Comparison of ENCODE assay signal across 26 mouse cellular contexts in the genomic region with DNA sequence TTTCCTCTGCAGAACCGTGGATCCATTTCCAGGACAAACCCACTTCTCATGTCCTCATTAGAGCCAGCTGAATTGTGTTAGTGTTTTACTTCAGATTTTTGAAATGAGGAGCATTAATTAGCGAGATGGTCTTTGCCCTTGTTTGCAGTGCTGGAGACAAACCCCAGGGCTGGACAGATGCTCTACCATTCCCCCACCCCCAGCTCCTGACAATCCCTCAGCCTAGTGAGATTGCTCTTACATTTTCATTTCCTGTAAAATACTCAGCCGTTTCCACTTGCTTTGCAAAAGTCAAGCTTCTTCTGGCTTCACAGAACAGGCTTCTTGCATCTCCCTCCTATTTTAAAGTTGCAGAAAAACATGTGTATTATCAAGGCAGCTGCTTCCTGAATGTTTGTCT.
DNase-seq lines count a peak whose midpoint lies in the region; ATAC-seq and TF ChIP-seq lines count a peak whose summit lies in the region.
"Had no signal": no experiment of that assay in that cellular context is flagged by ENCODE, and none has a peak within 500 bp of the region (broad histone marks: within the 10 kb centered on the region; RNA-seq: fewer than 3 reads in every experiment).

No protein-coding gene starts in this region.

- H3K36me3 ChIP-seq in intestine, embryonic 14.5 days (ENCODE audit: control insufficient read depth, insufficient read depth, low read length): no peaks in the 10 kb centered on the region
- no peaks in the 10 kb centered on the region for H3K36me3 ChIP-seq in intestine, postnatal 0 days (ENCODE audit: control insufficient read depth, insufficient read depth)
- no peaks in the 10 kb centered on the region for H3K36me3 ChIP-seq in stomach, embryonic 14.5 days (ENCODE audit: control insufficient read depth, insufficient read depth, low read length)
- no peaks in the 10 kb centered on the region for H3K36me3 ChIP-seq in stomach, postnatal 0 days (ENCODE audit: control insufficient read depth, insufficient read depth, low read length)
- H3K36me3 ChIP-seq: forebrain, embryonic 10.5 days; G1E; heart, embryonic 15.5 days; liver, embryonic 15.5 days; midbrain, embryonic 12.5 days had no signal

- H3K4me3 ChIP-seq in intestine, embryonic 14.5 days (ENCODE audit: low read depth, low read length): no peak overlapping the region
- H3K4me3 ChIP-seq in intestine, postnatal 0 days (ENCODE audit: low read depth, low read length): no peak overlapping the region
- H3K4me3 ChIP-seq in stomach, embryonic 14.5 days (ENCODE audit: low read depth, low read length): no peak overlapping the region
- no peak overlapping the region for H3K4me3 ChIP-seq in stomach, postnatal 0 days (ENCODE audit: low read depth, low read length)
- H3K4me3 ChIP-seq: forebrain, embryonic 10.5 days; heart, embryonic 15.5 days; liver, embryonic 15.5 days; midbrain, embryonic 12.5 days had no signal

- DNase-seq in intestine, embryonic 14.5 days (ENCODE audit: low spot score): no peak
- peak; percentile 33 for DNase-seq in kidney, postnatal 10 days
- DNase-seq in kidney, adult 9 months: no peak
- no peak for DNase-seq in stomach, postnatal 0 days (ENCODE audit: low spot score)
- DNase-seq in cerebellum, adult 11 months: no peak
- DNase-seq: adrenal gland, postnatal 36 days; cerebellum, adult 11-12 months; cerebellum, postnatal 14 days; gastrocnemius, postnatal 14 days; heart, adult 18-20 months; heart, postnatal 36 days; kidney, postnatal 25 days; lung, postnatal 14 days; right cerebral cortex, postnatal 25 days; spleen, adult 18-20 months; thymus, postnatal 25 days had no signal

- H3K9me3 ChIP-seq in intestine, embryonic 14.5 days (ENCODE audit: control insufficient read depth, low read length): no peaks in the 10 kb centered on the region
- H3K9me3 ChIP-seq in intestine, postnatal 0 days (ENCODE audit: control insufficient read depth): no peaks in the 10 kb centered on the region
- H3K9me3 ChIP-seq in stomach, embryonic 14.5 days (ENCODE audit: control insufficient read depth, low read depth, low read length): no peaks in the 10 kb centered on the region
- H3K9me3 ChIP-seq in stomach, postnatal 0 days (ENCODE audit: control insufficient read depth, low read length): no peaks in the 10 kb centered on the region
- H3K9me3 ChIP-seq: forebrain, embryonic 10.5 days; G1E; heart, embryonic 15.5 days; liver, embryonic 15.5 days; midbrain, embryonic 12.5 days had no signal

- no peak for TF ChIP-seq CTCF in intestine, postnatal 0 days (IDR thresholded peaks at IDR 0.05; ENCODE audit: low read depth)
- no peak for TF ChIP-seq CTCF in stomach, postnatal 0 days (IDR thresholded peaks at IDR 0.05; ENCODE audit: low read depth)

- 31% methylated on average over 3 of the region's 3 CpGs for whole genome bisulfite sequencing in intestine, embryonic 14.5 days
- 46% methylated on average over 3 of the region's 3 CpGs for WGBS in intestine, postnatal 0 days
- WGBS in stomach, embryonic 14.5 days: 31% methylated on average over 3 of the region's 3 CpGs
- 48% methylated on average over 3 of the region's 3 CpGs for WGBS in stomach, postnatal 0 days

- H3K4me2 ChIP-seq in intestine, embryonic 14.5 days (ENCODE audit: low read length): no peak overlapping the region
- H3K4me2 ChIP-seq in intestine, postnatal 0 days (replicated peaks; ENCODE audit: low read depth): no peak overlapping the region
- H3K4me2 ChIP-seq in stomach, embryonic 14.5 days (replicated peaks; ENCODE audit: low read depth, low read length): no peak overlapping the region
- no peak overlapping the region for H3K4me2 ChIP-seq in stomach, postnatal 0 days (replicated peaks; ENCODE audit: low read depth)
- H3K4me2 ChIP-seq: heart, embryonic 15.5 days; hindbrain, embryonic 14.5 days; liver, embryonic 15.5 days; midbrain, embryonic 12.5 days had no signal

- no peaks in the 10 kb centered on the region for H3K27me3 ChIP-seq in intestine, embryonic 14.5 days (replicated peaks; ENCODE audit: control insufficient read depth, insufficient read depth, low read length)
- no peaks in the 10 kb centered on the region for H3K27me3 ChIP-seq in intestine, postnatal 0 days (replicated peaks; ENCODE audit: control insufficient read depth, insufficient read depth, low read length)
- H3K27me3 ChIP-seq in stomach, embryonic 14.5 days (ENCODE audit: control insufficient read depth, insufficient read depth, low read length): no peaks in the 10 kb centered on the region
- no peaks in the 10 kb centered on the region for H3K27me3 ChIP-seq in stomach, postnatal 0 days (ENCODE audit: control insufficient read depth, insufficient read depth, low read length)
- H3K27me3 ChIP-seq: heart, embryonic 15.5 days; liver, embryonic 15.5 days; midbrain, embryonic 12.5 days; Patski had no signal

- ATAC-seq in intestine, embryonic 14.5 days (replicated peaks; ENCODE audit: low FRiP score, low TSS enrichment, low read depth): no peak
- ATAC-seq in intestine, postnatal 0 days: no peak
- ATAC-seq in stomach, embryonic 14.5 days (ENCODE audit: insufficient number of reproducible peaks, insufficient read depth, low FRiP score, low read depth): no peak
- ATAC-seq in stomach, postnatal 0 days (ENCODE audit: low FRiP score, low TSS enrichment): no peak
- ATAC-seq: forebrain, embryonic 16.5 days; Patski had no signal

- H3K9ac ChIP-seq in intestine, embryonic 14.5 days (ENCODE audit: low read length): no peak overlapping the region
- H3K9ac ChIP-seq in intestine, postnatal 0 days (ENCODE audit: low read depth, low read length): no peak overlapping the region
- no peak overlapping the region for H3K9ac ChIP-seq in stomach, embryonic 14.5 days (replicated peaks; ENCODE audit: low read depth, low read length)
- no peak overlapping the region for H3K9ac ChIP-seq in stomach, postnatal 0 days (ENCODE audit: low read length)
- H3K9ac ChIP-seq: heart, embryonic 15.5 days; hindbrain, embryonic 14.5 days; liver, embryonic 15.5 days; midbrain, embryonic 12.5 days had no signal

- no peak for TF ChIP-seq EP300 in stomach, postnatal 0 days (optimal IDR thresholded peaks at IDR 0.05)

- 0 out of 2 replicates have a peak overlapping the region, but pooled peaks have one; percentile 22 for H3K27ac ChIP-seq in intestine, embryonic 14.5 days (ENCODE audit: low read depth)
- H3K27ac ChIP-seq in intestine, postnatal 0 days (ENCODE audit: low read depth, low read length): no peak overlapping the region
- H3K27ac ChIP-seq in stomach, embryonic 14.5 days (ENCODE audit: low read length): peak overlapping the region; percentile 48; the same call in 1 of the 2 replicates
- H3K27ac ChIP-seq in stomach, postnatal 0 days (replicated peaks): no peak overlapping the region
- H3K27ac ChIP-seq: forebrain, embryonic 10.5 days; heart, embryonic 15.5 days; hindbrain, embryonic 14.5 days; liver, embryonic 15.5 days; midbrain, embryonic 12.5 days had no signal

- peaks cover 15% of the 10 kb centered on the region for H3K4me1 ChIP-seq in intestine, embryonic 14.5 days (replicated peaks; ENCODE audit: control insufficient read depth, insufficient read depth, low read length)
- H3K4me1 ChIP-seq in intestine, postnatal 0 days (replicated peaks; ENCODE audit: control insufficient read depth, insufficient read depth, low read length): no peaks in the 10 kb centered on the region
- H3K4me1 ChIP-seq in stomach, embryonic 14.5 days (ENCODE audit: control insufficient read depth, insufficient read depth, low read length): no peaks in the 10 kb centered on the region
- H3K4me1 ChIP-seq in stomach, postnatal 0 days (replicated peaks; ENCODE audit: control insufficient read depth, insufficient read depth): no peaks in the 10 kb centered on the region
- H3K4me1 ChIP-seq: forebrain, embryonic 10.5 days; heart, embryonic 15.5 days; liver, embryonic 15.5 days; midbrain, embryonic 12.5 days had no signal

Comparison
In these comparisons a context has a peak if more than half of its experiments do, and no peak if none do; other contexts are left out.
1. H3K27ac ChIP-seq: peak in intestine, embryonic 14.5 days (single experiment) and stomach, embryonic 14.5 days (single experiment); none in intestine, postnatal 0 days (single experiment) and stomach, postnatal 0 days (single experiment).